Mouse (Mus musculus) kidney, postnatal 14 days (tissue): Measurements from ENCODE around the gene Ivl.

Experiments used
- DNase-seq: peaks from one replicate; pipeline ENCODE4 v3.0.0; 2022; ENCODE audit warnings: mixed read lengths

Gene Ivl

DNA sequence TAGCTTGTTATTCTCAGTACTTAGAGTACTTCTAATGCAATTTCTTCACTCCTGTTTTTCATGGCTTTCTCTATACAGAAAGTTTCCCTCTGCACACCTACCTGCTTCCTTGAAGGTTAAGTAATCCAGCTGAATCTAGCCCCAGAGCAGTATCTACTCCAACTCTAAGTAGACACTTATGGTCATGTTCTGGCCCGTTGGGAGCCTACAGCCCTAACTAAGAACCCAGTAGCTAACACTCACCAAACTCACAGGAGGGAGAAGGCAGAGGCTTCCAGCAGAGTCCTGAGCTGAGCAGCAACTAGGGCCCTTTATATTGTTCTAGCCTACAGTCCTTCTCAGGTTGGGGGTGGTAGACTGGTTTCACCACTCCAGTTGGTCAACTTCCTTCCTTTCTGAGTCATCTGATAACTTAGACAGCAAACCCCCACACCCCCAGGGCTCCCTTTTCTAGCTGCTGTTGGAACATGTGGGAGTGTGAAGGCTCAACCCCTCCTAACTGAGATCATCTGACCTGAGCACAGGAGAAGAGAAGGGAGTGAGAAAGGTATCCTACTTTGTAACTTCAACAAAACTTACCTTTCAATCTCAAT lies at the start of gene Ivl:
Gene Ivl, minus strand, starts transcription at position 287 of the 593 bp plus-strand sequence.
- no peak for DNase-seq

DNA sequence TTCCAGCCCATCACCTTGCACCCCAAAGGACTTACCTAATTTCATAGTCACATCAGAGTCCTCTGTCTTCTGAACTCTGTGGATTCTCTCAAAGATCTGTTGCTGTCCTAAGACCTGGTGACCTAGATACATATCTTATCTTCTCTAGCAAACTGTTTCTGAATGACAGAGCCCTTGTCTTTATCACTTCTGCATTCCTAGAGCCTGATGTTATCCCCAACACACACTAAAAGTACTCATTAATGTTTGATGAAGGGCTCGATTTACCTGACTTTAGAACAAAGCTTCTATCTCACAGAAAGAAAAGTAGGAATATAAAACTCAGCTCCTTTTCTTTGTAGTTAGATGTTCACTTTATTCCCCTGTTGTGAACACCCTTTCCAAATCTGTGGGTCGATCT lies 48.0 kb upstream of the Ivl start, which contains the start of gene Lce6a:
Gene Lce6a, minus strand, starts transcription at position 101 of the 400 bp plus-strand sequence.
- DNase-seq: no peak

DNA sequence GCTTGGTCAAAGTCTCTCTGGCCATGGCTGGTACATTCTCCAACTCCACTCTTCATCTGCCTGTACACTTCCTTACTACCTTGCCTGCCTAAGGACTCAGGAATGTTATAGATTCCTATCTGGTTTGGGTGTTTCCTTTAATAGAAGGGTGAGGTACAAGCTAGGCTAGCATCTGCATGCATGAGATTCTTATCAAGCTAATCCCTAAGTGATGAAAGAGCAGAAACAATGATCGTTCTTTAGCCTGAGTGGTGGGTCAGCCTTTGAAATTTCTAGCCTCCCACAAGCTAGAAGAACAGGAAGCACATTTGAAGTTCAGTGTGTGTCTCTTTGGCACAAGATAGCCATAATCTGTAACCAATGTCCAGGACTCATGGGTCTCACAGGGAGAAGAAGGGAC lies 36.3 kb upstream of the Ivl start:
- DNase-seq: no peak

DNA sequence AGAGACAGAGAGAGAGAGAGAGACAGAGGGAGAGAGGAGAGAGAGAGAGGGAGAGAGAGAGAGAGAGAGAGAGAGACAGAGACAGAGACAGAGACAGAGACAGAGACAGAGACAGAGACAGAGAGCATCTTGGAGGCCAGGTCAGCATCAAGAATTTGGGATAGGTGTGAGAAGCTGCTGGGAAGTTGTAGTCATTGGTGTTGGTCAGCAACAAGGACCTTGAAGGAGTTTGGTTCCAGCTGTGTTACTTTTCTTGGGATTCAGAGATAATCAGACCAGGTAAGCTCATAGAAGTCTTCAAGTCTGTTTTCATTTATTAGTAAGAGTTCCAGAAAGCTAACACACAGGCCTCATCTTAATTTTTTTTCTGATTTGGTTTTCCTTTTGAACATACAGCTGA lies 33.9 kb upstream of the Ivl start, which contains the start of gene 2210017I01Rik:
Gene 2210017I01Rik, minus strand, starts transcription at position 101 of the 400 bp plus-strand sequence.
- DNase-seq: no peak

DNA sequence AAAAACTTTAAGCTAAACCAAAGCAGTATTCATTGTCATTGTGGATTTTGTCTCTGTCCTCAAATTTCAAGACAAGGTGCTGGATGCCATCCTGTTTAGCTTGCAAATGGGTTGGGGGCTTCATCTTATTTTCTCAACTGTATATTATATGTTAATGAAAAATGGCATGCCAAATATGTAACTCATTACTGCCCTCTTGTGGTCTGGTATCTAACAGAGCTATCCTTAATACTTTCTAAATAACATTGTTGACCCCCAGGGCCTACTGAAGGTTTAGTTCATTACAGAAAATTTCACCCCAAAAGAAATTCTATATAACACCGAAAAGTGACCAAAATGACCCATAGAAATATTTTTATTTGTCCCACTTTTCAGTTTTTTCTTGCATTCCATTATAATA lies 28.6 kb upstream of the Ivl start:
- no peak for DNase-seq

DNA sequence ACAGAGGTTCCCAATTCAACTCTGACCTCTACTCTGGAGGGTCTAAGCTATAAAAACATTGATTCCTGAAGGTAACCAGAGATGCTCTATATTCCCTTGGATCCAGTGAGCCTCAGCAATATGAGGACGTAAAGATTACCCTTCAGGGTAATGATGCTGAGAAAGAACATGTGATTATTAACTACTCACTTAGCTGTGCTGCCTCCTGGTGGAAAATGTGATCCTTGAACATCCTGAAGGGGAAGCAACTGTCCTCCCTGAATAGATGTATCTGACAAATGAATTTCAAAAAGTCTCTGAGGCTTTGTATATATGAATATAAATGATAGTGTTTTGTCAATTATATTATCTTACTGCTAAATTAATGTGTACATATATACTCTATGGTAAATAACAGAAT lies 26.9 kb upstream of the Ivl start:
- no peak for DNase-seq

DNA sequence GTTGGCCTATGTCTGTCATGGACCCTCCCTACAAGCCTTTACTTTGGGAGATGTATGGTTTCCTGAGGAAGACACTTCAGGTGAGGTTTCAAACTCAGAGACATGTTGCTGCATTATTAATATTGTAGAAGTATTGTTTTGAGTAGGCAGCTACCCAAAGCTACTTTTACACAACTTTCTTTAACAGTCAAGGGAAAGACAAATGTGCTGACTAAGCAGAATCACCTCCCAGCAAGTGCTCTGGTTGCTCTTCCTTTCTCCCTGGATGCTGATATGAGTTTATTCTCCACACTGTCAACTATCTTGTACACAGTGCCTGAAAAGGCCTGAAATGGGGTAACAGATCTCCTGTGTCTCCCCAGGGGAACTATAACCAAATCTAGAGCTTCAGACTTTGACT lies 26.4 kb upstream of the Ivl start:
- DNase-seq: no peak

DNA sequence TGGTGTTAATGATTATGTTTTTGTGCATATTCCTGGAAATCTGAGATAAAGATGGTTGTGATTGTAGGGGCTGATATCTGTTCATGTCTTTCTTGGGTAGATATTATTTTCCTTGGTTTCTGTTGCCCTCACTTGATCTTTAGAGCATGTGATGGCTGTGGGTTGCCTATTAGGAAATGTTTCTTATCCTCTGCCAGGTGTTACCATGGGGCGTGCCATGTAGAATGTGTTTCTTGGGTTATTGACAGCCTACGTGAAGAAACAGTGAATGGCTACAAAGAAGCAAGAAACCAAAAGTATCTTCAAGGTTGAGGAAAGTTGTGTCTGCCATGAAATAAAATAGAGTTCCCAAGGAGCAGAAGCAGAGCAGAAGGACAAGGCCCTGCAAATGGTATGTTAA lies 24.9 kb upstream of the Ivl start:
- DNase-seq: no peak

DNA sequence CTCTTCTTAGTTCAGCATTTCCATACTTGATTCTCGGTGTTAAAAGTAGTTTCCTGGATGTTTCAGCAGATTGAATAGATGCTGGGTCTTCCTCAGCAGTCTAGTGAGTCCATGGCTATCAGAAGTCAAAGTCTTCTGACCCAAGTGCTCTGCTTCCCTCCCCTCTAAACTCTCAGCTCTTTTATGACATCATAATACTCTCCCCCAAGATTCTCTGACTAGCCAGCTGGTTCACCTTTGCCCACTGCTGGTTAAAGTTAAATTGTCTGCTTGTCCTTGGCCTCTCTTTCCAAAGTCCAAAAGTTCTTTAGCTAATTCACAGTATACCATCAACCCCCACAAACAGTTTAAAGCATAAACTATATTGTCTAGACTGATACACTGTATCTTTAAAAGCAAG lies 15.3 kb upstream of the Ivl start, which contains the start of gene Smcp:
Gene Smcp, minus strand, starts transcription at position 140 of the 400 bp plus-strand sequence.
- peak; percentile 7 for DNase-seq

DNA sequence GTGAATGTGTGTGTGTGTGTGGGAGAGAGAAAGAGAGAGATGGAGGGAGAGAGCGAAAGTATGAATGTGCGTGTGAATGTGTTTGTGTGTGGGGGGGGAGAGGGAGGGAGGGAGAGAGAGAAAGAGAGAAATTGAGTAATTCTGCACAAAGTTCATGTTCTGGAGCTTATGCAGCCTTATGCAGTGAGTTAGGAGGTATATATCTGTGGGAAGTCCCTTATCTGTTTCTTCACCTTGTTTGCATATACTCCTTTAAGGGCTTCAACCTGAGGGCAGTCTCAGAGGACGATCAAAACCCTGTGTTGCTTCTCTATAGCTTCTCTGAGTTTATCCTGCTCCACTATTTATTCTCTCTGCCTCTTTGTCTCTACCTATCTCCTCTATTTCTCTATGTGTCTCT lies 13.7 kb upstream of the Ivl start:
- no peak for DNase-seq

DNA sequence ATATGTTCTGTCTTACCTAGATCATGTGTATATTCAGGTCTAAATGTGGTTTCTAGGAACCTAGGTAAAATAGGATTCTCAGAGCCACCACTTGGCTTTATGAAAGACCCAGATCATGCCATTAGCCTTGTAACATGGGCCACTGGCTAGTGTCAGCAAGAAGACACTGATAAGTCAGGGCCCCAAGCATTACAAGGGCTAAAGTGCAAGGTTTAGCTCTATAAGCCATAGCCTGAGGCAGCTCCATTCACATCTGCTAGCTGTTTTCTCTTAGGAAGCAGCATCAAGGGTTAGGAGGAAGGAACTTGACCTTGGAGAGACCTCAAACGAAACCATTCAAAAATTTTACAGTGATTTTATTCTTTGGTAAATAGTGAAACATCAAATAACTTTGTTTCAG lies 11.5 kb upstream of the Ivl start:
- no peak for DNase-seq

DNA sequence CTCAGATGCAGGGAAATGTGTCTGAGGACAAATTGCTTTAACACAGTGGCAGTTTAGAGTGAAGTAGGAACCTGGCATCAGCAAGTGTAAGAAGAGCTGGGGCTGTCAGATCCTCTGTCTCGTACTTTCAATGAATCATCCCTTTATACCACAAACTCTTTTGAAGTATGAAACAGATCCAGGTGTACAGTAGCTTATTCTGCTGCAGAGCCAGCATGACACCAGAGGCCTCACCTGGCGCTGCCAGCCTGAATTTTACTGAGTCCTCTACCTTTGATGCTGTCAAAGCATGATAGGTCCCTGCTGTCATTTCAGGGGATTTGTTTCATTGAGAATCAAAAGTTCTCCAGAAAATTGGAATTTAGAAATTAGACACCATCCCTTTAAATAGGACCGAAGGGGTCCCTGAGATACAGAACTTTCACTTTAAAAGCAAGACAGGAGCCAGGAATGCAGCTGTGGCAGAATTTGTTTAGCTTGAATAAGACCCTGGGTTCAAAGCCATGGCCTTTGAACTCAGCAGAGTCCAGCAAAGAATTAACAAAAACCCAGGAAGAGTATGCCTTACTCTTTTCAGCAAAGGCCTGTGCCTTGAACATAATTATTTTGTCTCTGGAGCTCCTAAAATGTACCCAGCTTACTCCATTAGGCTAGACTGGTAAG lies 9.8 kb upstream of the Ivl start:
- DNase-seq: no peak

DNA sequence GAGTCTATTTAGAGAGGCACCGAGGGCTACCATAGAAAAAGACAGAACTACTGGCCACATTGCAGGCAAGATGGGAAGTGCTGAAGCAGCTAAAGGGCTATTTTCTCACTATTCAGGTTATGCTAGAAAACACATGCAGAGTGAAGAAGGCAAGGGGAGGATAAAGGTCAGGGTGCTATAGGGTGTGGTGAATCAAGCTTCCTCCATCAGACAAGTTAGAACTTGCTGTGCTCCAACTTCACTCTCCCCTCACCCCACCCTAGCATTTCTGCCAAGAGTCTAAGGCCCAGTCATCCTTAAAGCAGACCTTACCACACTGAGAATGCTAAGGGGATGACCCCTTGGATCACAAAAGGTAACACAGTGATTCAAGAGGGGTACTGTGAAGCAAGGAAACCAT lies 6.0 kb upstream of the Ivl start:
- no peak for DNase-seq

DNA sequence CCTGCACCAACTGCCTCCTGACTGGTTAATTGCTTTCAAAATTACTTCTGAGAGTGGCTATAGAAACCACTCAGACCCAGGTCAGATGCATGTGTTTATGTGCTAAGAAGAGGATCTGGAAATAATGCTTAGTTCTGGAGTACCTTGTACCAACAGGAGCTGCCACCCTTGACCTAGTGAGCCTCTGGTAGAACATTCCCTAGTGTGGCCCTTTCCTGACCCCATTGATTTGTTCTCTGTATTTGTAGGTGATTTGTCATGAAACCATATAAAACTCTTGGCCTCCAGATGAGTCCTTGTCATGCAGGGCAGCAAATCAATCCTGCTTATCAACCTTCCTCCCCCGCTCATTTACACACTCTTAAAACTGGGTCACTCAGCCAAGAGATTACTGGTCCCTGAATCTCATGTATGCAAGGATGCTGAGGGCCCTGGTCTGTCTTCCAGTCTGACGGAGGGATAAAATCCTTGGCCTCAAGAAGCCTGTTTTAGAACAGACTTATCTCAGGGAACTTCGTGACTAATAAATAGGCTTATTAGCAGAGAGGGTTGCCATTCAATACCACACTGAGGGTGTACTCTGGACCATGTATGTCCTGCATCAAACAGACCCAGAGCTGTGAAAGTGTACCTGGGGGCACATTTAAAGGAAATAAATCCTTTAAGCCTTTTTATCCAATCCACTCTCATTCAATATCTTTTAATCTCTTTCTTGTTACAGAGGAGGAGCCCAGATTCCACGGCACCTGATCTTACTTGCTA lies 5.3 kb upstream of the Ivl start:
- no peak for DNase-seq

DNA sequence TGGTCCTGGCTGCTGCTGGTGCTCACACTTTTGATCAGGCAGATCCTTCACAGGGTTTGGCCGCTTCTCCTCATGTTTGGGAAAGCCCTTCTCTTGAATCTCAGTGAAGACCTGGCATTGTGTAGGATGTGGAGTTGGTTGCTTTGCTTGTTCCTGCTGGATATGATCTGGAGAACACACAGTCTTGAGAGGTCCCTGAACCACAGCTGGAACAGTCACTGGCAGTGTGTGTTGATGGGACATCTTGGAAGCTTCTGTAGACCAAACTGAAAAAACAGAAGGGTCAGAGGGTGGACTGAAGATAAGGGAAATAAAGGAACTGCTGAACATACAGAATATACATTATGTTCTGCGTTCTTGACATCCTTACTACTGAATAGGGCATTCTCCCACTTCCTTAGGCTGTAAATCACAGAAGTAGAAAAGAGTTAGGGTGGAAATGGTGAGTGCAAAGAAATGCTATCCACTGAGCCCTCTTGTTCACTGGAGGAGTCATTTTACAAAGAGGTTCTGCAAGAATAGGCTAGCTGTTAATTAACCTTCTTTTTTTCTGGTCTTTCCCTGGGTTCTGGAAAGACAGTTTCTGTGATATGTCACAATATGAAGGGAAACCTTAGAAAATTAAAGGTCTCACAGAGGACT lies 900 bp downstream of the Ivl start:
- DNase-seq: no peak

DNA sequence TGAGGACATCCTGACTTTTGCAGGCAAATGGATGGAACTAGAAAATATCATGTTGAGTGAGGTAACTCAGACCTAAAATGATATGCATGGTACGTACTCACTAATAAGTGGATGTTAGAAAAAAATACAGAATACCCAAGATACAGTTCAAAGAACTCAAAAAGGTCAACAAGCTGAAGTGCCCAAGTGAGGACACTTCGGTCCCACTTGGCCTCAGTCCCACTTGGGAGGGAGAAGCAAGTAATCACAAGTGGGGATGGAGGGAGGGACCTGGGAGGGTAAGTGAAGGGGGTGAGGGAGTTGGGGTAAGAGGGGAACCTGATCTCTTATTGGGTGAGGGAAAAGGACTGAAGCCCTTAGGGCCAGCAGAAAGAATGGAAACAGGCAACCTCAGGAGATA lies 4.8 kb downstream of the Ivl start:
- DNase-seq: no peak

DNA sequence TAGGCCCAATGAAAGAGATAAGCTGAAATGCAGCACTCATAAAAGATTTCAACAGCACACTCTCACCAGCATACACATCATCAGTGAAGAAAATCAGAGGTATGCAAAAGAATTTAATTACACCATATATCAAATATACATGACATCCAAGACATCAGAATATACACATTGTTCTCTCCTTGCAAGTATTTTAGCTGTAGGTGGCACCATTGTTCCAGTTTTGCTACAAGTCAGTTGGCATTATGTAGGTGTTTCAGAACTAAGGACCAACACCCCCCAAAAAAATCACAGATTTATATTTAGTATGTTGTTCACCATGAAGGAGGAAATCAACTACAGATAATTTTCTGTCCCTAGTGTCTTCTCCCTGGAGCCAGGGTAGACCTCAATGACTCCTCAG lies 8.1 kb downstream of the Ivl start:
- no peak for DNase-seq

DNA sequence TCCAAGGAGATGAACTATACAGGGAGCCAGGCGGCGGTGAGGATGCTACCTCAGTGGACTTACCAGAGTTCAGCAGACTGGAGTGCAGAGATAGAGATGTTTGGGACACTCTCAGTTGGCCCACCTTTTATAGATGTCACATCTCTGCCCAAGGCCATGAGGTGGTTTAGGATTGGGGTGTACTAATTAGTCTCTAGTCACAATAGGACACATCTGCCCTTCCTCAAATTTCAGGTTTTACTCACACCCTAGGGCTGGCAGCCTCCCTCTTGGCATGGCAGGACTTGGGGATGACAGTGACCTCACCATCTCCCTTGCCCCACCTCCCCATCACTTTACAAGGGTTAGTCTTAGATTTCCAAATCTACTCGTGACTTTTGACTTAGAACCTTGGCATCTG lies 39.1 kb downstream of the Ivl start, which contains the start of gene 2310046K23Rik:
Gene 2310046K23Rik, minus strand, starts transcription at position 101 of the 400 bp plus-strand sequence.
- no peak for DNase-seq
